Mouse (Mus musculus) T-helper 1 cell (primary cell): ENCODE results near the gene Uck2.

ENCODE experiments used
- in situ Hi-C: fragments of 300-600 bp; cut with MboI, MseI; formaldehyde crosslinking; loops from one replicate; pipeline ENCODE4 v1.15.1; 2025; ENCODE audit warnings: high pct_unique_total_duplicates

Gene Uck2

DNA sequence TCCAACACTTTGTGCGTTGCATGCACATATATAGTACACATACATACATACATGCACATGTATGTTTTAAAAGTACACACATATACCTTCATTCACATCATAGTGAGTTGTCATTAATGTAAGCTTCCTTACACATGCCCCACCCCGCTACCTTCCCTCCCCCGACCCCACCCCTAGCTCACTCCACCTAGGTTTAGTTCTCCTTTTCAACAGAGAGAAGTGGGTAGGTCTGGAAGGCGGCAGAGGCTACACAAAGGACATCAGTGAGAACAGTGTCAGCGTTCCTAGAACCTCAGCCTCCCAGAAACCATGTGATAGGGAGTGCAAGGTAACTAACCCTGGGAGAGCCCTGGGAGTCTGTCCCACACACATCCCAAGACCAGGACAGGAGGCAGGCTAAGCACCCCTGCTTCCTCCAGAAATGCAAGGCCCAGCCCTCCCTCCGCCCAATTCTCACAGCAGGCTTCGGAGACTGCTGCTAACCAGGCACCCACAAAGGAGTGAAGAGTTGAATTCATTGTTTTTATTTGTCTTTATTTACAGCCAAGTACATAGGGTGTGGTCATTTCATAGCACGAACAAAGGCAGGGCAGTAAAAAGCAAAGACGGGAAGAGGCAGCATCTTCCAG, 62.6 kb downstream of the Uck2 start:
- in situ Hi-C loops, result loop anchor here (5.0 to 25.0 kb wide), 6 partner anchors 90 to 1862 kb away; no protein-coding TSS in a partner anchor

DNA sequence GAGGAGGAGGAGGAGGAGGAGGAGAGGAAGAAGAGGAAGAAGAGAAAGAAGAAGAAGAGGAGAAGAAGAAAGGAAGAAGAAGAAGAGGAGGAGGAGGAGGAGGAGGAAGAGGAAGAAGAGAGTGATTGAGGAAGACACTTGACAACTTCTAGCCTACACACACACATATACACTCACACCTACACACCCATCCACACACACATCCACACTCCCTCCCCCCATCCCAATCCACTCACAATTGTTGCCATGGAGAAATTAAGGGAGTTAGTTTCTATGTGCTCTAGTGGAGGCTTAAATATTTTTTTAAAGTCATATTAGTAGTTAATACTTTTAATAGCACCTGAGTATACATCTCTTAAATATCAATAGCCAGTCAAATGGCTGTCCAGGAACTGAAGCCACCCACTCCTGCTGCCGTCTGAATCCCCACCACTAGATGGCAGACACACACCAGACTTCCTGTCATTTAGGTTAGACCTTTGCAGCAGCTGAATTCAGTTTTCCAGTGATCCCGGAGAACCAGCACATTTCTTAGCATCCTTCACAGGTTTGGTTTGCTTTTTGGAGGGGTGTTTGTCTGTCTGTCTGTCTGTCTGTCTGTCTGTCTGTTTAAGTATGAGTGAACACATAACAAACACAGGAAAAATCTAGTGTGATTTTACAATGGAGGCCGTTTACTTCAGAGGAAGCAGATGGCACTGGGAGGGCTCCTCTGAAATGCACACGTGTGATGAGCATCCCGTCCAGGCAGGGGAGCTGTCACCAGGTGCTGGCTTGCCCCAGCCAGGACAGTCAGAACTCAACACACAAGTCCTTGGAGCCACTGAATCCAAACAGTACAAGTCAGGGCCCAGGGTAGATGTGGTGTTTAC, 64.6 kb downstream of the Uck2 start:
- in situ Hi-C loops, result loop anchor here (5.0 to 25.0 kb wide), 6 partner anchors 92 to 1864 kb away; no protein-coding TSS in a partner anchor

DNA sequence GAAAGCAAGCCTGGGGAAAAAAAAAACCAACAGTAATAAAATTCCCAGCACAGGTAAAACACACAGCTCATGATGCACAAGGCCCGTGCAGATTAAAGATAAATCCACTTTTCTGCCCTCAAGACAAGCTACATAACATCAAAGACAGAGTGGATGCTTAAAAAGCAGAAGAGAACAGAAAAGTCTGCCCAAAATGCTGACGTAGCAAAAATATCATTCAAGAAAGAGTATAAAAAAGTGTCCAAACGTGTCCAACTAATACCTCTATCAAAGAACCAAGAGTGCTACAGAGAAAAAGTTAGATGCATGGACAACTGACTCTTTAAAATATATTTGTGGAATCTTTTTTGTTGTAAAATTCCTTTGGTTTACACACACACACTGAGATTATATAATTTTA, 69.7 kb downstream of the Uck2 start:
- in situ Hi-C loops, result loop anchor here (25.0 kb wide), 3 partner anchors 422 to 778 kb away; no protein-coding TSS in a partner anchor

DNA sequence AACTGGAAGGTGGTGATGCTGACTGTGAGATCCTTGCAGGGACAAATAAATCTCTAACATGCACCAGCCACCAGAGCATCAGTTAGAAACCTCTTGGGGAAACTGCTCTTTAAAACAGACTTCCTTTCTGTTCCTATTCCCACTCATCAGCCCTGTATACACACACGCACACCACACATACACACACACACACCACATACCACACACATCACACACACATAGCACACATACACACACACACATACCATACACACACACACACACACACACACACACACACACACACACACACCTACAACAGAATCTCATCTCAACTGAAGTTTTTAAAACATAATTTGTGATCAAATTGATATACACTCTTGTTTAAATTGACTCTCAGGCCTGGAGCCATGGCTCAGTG, 72.4 kb downstream of the Uck2 start:
- in situ Hi-C loops, result loop anchor here (25.0 kb wide), 3 partner anchors 425 to 775 kb away; no protein-coding TSS in a partner anchor

DNA sequence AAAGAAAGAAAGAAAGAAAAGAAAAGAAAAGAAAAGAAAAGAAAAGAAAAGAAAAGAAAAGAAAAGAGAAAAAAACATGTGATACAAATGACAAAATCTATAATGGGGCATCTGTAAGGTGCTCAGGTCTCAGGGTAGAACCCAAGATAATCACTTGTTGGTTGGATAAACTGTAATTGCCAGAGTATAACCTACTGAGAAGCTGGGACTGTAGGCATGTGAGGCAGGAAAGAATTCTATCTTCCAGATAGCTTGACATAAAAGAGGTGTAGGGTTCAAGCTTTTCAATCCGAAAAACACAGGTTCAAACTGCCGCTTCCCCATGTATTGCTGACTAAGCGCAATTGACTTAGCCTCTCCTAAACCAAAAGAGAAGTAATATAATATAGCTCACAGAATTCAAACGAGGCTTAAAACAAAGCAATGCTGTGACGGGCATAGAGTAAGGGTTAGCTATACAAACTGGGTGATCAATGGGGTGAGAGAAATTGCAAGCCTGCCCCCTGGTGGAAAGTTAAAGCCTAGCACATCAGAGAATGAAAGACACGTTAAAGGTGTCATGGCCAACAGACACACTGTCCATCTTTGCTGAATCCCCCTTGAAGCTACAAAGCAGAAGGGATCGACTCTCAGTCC, 73.0 kb downstream of the Uck2 start:
- in situ Hi-C loops, result loop anchor here (25.0 kb wide), 3 partner anchors 425 to 775 kb away; no protein-coding TSS in a partner anchor

DNA sequence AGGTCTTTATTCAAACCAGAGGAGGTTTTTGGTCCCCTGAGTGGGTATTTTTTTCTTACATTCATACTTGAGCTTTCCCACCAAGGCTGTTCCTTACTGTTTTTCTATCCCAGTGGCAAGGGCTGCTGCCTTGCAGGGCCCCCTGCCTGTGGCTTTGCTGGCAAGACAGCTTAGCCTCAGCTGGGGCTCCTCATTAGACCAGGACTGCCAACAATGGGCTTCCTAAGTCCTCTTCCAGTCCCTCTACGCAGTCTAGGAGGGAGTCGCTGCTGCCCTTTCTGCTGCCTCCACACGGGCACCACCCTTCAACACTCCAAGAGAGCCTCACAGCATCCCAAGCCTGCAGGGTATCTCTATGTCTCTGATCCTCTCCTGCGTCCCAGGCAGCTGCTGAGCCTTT, 76.3 kb downstream of the Uck2 start:
- in situ Hi-C loops, result loop anchor here (25.0 kb wide), 3 partner anchors 428 to 772 kb away; no protein-coding TSS in a partner anchor

DNA sequence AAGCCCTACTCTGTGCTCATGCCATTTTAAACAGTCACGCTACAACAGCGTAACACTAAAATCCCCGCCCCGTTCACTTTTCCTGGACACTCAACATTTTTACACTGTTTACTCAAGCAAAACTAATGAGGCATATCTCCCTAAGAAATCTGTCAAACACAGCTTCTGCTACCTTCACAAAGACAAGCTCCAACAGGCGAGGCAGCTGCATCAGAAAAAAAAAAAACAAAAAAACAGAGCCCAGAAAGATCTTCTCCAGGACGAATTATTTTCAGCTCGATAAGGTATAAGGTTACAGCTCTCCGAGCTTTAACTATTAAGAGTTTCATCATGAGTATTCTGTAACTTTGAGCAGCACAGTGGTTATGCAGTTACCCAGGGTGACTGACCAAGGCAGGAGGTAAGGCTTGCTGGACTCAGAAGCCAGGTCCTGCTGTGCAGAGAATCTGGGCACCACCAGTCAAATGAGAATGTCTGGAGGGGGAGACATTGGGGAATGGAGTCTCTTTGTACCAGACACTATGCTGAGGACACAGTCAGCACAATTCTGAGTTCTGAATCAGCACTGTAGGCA, 79.9 kb downstream of the Uck2 start:
- in situ Hi-C loops, result loop anchor here (25.0 kb wide), 3 partner anchors 432 to 768 kb away; no protein-coding TSS in a partner anchor

DNA sequence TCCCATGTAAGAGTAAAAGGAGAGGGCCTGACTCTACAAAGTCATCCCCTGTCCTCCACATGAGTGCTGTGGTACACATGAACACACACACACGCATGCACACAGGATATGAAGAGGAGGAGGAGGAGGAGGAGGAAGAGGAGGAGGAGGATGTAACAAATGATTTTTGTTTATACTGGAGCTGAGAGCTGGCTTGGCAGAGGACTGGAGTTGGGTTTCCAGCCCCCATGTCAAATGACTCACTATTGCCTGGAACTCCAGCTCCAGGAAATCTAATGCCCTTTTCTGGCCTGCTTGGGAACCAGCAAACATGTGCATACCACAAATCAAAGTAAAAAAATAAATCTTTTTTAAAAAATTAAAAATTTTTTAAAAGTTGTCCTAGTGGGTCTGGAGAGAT, 80.7 kb downstream of the Uck2 start:
- in situ Hi-C loops, result loop anchor here (25.0 kb wide), 3 partner anchors 433 to 767 kb away; no protein-coding TSS in a partner anchor

DNA sequence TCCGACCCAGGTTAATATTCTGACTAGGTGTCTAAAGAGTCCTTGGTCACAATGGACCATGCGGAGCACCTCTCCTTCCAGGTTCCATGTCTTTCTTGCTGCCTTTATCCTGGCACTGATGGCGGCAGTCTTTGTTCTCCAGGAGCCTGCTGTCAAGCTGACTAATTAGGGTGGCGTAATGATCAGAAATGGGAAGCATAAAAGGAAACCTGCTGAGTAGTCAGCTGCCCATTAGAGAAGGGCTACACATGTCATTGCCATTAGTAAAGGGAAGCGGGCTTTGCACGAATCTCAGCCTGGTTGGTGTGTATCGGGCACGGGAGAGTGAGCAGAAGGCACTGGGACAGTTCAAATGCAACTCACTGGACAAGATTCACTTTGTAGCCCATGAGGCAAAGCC, 90.4 kb downstream of the Uck2 start:
- in situ Hi-C loops, result loop anchor here (5.0 kb wide), 1 partner anchor 107 kb away; no protein-coding TSS in a partner anchor

DNA sequence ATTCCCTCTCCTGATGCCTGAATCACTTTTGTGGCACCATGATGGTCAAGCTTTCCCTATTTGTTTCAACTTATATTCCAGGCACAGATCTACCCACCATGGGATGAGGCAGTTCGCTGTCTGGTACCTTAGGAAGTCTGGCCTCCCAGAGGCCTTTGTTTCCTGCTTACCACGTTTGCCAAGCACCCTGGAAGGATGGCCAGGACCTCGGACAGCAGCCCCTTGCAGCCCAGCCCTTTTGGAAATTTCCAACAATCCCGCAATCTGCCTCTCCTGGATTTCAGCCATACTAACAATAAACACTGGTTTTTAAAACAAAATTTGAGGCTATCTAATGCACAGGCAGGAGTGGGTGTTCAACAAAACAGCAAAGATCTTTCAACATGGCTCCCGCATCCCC, 97.3 kb downstream of the Uck2 start:
- in situ Hi-C loops, result no loop called here

DNA sequence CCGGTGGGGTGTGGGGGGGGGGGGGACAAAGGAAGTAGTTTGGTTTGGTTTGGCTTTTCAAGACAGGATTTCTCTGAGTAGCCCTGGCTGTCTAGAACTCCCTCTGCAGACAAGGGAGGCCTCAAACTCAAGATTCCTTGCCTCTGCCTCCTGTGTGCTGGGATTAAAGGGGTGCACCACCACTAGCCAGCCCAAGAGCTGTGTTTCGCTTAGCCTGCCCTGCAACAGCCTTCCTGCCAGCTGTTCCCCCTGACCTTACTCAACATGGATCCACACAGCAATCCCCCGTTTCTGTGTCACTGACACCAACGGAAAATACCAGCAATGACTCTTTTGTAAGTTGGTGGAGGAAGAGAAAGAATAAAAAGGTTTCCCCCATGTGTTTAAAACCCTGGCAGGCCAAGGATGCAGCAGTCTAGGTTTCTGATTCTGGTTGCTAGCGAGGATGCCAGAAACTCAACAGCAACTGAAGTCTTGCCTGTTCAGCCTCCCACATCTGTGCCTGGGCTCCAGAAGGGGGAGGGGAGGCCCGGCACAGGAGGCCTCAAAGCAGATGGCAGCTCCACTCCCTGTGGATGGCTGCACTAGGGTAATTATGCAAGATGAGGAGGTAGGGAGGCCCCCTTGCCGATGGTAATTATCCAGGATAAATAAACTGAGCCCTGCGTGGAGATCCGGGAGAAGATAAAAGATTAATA, 103.1 kb downstream of the Uck2 start:
- in situ Hi-C loops, result no loop called here
